Mouse (Mus musculus) intestine, postnatal 0 days (tissue): ENCODE measurements around the gene Ccr8. TPM values are rescaled to one million over a fixed set of nuclear protein-coding genes. Genes with fewer than 3 reads are reported as not detected.
A peak's percentile ranks its signal among the peaks of the same experiment; 100 is the strongest.

Experiments
- ATAC-seq: fragments of 200-750 bp; cut with Nextera tagmentation; 2 replicates; pipeline ENCODE4 v1.8.0; 2017; ENCODE audit warnings: mild to moderate bottlenecking, moderate TSS enrichment, moderate library complexity
- H3K27ac ChIP-seq: fragments of 300-500 bp; sonication (generic); 2 replicates; pipeline ENCODE4 v1.5.1; 2014; ENCODE audit warnings: mild to moderate bottlenecking, low read depth, low read length, moderate library complexity
- H3K27me3 ChIP-seq: fragments of 300-500 bp; sonication (generic); replicated peaks from 2 replicates; pipeline ENCODE4 v1.6.1; 2014; ENCODE audit warnings: low read length, mixed read lengths; ENCODE audit not compliant: control insufficient read depth, insufficient read depth
- H3K36me3 ChIP-seq: fragments of 300-500 bp; sonication (generic); 2 replicates; pipeline ENCODE4 v1.6.1; 2014; ENCODE audit warnings: mild to moderate bottlenecking, moderate library complexity; ENCODE audit not compliant: control insufficient read depth, insufficient read depth
- H3K4me1 ChIP-seq: fragments of 300-500 bp; sonication (generic); replicated peaks from 2 replicates; pipeline ENCODE4 v1.6.1; 2014; ENCODE audit warnings: antibody characterized with exemption, low read length, mixed read lengths; ENCODE audit not compliant: control insufficient read depth, insufficient read depth
- H3K4me2 ChIP-seq: fragments of 300-500 bp; sonication (generic); replicated peaks from 2 replicates; pipeline ENCODE4 v1.6.1; 2014; ENCODE audit warnings: low read depth, mild to moderate bottlenecking, moderate library complexity
- H3K4me3 ChIP-seq: fragments of 300-500 bp; sonication (generic); 2 replicates; pipeline ENCODE4 v1.5.1; 2014; ENCODE audit warnings: low read depth, low read length
- H3K9ac ChIP-seq: fragments of 300-500 bp; sonication (generic); 2 replicates; pipeline ENCODE4 v1.6.1; 2014; ENCODE audit warnings: mild to moderate bottlenecking, low read depth, low read length
- H3K9me3 ChIP-seq: fragments of 300-500 bp; sonication (generic); 2 replicates; pipeline ENCODE4 v1.6.1; 2016; ENCODE audit warnings: mixed run types; ENCODE audit not compliant: control insufficient read depth
- CTCF ChIP-seq: sonication (generic); IDR thresholded peaks from 2 replicates; pipeline ENCODE4 v1.5.1; 2016; ENCODE audit warnings: low read depth, mild to moderate bottlenecking, control low read depth, antibody characterized with exemption, moderate library complexity
- WGBS: fragments of 180-500 bp; shearing (Covaris S2); extraction: QIAGEN DNeasy Blood & Tissue Kit; methylation state at CpG from one replicate; pipeline ENCODE4 v1.1.7; 2014; 5-methylcytosine and 5-hydroxymethylcytosine counted together
- polyA plus RNA-seq: library from polyadenylated mRNA; unstranded; fragments of >200 nt; fragmentation: Nextera tagmentation; extraction: Ambion mirVana; gene quantifications from 2 replicates; pipeline ENCODE4 v1.2.1, GENCODE M21; 2015

Ccr8 gene
- polyA plus RNA-seq, 1 experiment from 2014 or later, result 0.42 TPM

DNA sequence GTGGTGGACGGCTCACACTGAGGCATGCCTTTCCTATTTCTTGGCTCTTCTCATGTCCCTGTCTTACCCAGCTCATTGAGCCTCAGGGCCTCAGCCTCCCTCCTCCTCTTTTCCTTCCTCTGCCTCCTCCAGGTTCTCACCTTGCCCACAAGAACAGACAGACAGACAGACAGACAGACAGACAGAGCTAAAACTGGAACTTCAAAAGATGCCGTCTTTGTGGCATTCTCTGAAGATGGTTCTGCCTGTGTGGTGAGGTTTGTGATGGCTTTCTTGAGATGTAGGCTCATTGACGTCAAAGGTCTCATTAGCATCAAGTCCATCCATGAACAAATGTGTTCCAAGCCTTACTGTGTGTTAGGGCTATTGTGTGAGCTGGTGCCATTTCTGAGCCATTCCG lies 9.2 kb upstream of the Ccr8 start:
- Histone ChIP-seq H3K4me1 (no peaks in the 10 kb centered on the region), H3K27me3 (no peaks in the 10 kb centered on the region), H3K9me3 (0 out of 2 replicates have a peak, but pooled peaks cover 2% of the 10 kb centered on the region), H3K27ac (no peak overlapping the region), H3K36me3 (no peaks in the 10 kb centered on the region), H3K9ac (no peak overlapping the region), H3K4me3 (no peak overlapping the region), H3K4me2 (no peak overlapping the region)
- no peak for TF ChIP-seq CTCF
- ATAC-seq, result no peak
- 84% methylated on average over 4 of the region's 4 CpGs for WGBS

DNA sequence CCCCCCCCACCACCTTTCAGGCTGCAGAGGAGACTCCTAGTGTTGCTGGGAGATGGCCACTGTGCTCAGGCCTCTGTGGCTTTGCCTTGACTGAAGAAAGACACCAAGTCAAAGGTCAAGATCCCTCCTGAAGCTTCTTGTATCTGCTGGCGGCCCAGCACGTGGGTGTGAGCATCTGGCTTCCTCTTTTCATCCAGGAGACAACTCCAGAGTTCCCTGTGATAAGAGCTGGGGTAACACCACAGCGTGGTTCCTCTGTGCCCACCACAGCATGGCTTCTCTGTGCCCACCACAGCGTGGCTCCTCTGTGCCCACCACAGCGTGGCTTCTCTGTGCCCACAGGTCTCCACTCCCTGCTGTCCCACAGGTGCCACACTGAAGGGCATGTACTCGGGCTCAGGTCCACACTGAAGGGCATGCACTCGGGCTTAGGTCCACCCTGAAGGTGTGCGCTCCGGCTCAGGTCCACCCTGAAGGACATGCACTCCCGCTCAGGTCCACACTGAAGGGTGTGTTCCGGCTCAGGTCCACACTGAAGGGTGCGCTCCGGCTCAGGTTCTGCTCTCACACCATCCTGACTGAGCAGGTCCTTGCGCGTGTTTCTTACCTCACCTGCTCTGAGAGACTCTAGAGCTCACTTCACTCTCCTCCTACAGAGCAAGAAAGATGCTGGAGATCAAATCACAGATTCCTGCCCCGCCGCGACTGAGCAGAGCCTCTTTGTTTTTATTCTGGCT lies 8.6 kb upstream of the Ccr8 start:
- no peak overlapping the region for H3K4me2 ChIP-seq
- no peak overlapping the region for H3K4me3 ChIP-seq
- H3K27ac ChIP-seq, result no peak overlapping the region
- 80% methylated on average over 18 of the region's 18 CpGs for WGBS
- 0 out of 2 replicates have a peak, but pooled peaks cover 2% of the 10 kb centered on the region for H3K9me3 ChIP-seq
- no peaks in the 10 kb centered on the region for H3K36me3 ChIP-seq
- H3K4me1 ChIP-seq, result no peaks in the 10 kb centered on the region
- H3K27me3 ChIP-seq, result no peaks in the 10 kb centered on the region
- H3K9ac ChIP-seq, result no peak overlapping the region
- TF ChIP-seq CTCF, result no peak
- no peak for ATAC-seq

DNA sequence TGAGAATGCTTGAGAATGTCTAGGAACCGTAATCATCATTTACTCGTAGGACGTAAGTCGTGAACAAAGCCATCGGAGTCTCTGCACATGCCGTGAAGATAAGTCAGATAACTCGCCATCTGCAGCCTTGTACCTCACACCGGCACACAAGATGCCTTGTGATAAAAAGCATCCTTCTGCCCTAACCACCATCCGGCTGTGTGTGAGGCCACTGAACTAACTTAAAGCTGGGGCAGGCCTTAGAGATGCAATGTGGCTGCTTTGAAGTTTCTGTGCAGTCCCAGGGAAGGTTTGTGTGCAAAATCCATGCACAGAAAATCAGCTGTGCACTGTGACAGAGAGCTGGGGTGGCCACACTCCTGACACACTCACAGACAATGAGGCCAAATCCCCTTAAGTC lies 7.5 kb upstream of the Ccr8 start:
- 84% methylated on average over 9 of the region's 9 CpGs for WGBS
- H3K4me3 ChIP-seq, result no peak overlapping the region
- no peaks in the 10 kb centered on the region for H3K27me3 ChIP-seq
- H3K9ac ChIP-seq, result no peak overlapping the region
- no peak for TF ChIP-seq CTCF
- no peaks in the 10 kb centered on the region for H3K4me1 ChIP-seq
- 0 out of 2 replicates have a peak, but pooled peaks cover 2% of the 10 kb centered on the region for H3K9me3 ChIP-seq
- ATAC-seq, result no peak
- no peak overlapping the region for H3K27ac ChIP-seq
- no peaks in the 10 kb centered on the region for H3K36me3 ChIP-seq
- H3K4me2 ChIP-seq, result no peak overlapping the region

DNA sequence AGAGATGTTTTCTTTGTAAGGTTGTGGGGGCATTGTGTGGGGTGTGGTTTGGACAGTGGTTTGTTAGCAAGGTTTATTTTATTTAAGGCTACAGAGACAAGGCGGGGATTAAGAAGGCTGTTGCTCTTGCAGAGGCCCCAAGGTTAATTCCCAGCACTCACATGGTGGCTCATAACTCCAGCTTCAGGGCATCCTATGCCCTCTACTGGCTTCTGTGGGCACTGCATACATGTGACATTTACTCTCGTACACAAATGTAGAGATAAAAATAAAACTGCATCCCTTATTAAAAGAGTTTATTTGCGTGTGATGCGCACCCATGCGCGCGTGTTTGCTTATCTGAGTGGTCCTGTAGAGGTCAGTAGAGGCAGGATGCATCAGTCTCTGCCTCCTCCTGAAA lies 2.8 kb upstream of the Ccr8 start:
- TF ChIP-seq CTCF, result 0 out of 2 replicates have a peak, but pooled peaks have one; percentile 15
- Histone ChIP-seq H3K27ac (no peak overlapping the region), H3K4me2 (no peak overlapping the region), H3K9me3 (0 out of 2 replicates have a peak, but pooled peaks cover 2% of the 10 kb centered on the region), H3K36me3 (no peaks in the 10 kb centered on the region), H3K4me1 (no peaks in the 10 kb centered on the region), H3K9ac (no peak overlapping the region), H3K4me3 (no peak overlapping the region), H3K27me3 (no peaks in the 10 kb centered on the region)
- 84% methylated on average over 7 of the region's 7 CpGs for WGBS
- ATAC-seq, result no peak

DNA sequence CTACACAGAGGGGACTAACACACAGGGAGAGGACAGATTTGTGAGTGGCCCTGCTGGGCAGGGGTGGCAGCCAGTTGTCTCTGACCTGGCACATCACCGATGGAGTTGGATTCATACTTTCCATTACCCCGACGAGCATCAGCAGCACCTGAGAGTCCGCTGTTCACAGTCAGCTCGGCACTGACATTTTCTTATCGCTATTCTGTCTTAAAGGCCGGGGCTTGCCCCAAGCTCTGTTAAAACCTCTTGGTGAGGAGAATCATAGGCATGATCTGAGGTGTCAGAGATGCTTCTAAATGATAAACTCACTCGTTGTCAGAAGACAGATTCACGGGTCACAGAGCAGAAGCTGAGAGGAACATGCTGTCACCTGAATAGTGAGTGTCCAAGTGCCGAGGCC lies 828 bp upstream of the Ccr8 start:
- no peak for TF ChIP-seq CTCF
- H3K4me3 ChIP-seq, result no peak overlapping the region
- 0 out of 2 replicates have a peak, but pooled peaks cover 2% of the 10 kb centered on the region for H3K9me3 ChIP-seq
- no peak for ATAC-seq
- H3K36me3 ChIP-seq, result no peaks in the 10 kb centered on the region
- no peaks in the 10 kb centered on the region for H3K27me3 ChIP-seq
- 83% methylated on average over 10 of the region's 10 CpGs for WGBS
- no peak overlapping the region for H3K9ac ChIP-seq
- H3K4me1 ChIP-seq, result no peaks in the 10 kb centered on the region
- H3K4me2 ChIP-seq, result no peak overlapping the region
- no peak overlapping the region for H3K27ac ChIP-seq

DNA sequence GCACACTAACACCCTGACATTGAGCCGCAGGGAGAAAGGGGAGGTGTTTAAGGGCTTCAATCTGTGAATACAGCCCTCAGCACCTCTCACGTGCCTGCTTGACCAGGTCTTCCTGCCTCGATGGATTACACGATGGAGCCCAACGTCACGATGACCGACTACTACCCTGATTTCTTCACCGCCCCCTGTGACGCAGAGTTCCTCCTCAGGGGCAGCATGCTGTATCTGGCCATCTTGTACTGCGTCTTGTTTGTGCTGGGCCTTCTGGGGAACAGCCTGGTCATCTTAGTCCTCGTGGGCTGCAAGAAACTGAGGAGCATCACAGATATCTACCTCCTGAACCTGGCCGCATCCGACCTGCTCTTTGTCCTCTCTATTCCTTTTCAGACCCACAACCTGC lies 1.8 kb downstream of the Ccr8 start:
- Histone ChIP-seq H3K9me3 (0 out of 2 replicates have a peak, but pooled peaks cover 2% of the 10 kb centered on the region), H3K4me3 (no peak overlapping the region), H3K27me3 (no peaks in the 10 kb centered on the region), H3K4me1 (no peaks in the 10 kb centered on the region), H3K4me2 (no peak overlapping the region), H3K36me3 (no peaks in the 10 kb centered on the region), H3K9ac (no peak overlapping the region), H3K27ac (no peak overlapping the region)
- WGBS, result 86% methylated on average over 13 of the region's 13 CpGs
- no peak for TF ChIP-seq CTCF
- ATAC-seq, result no peak
